Mouse (Mus musculus): ENCODE measurements around the gene Mmp11. TPM values are rescaled to one million over a fixed set of nuclear protein-coding genes. Genes with fewer than 3 reads are reported as not detected.
A peak's percentile ranks its signal among the peaks of the same experiment; 100 is the strongest.

Mmp11 gene
- 0.79 and 18.0 TPM in 2 replicates for total RNA-seq (2017)

DNA sequence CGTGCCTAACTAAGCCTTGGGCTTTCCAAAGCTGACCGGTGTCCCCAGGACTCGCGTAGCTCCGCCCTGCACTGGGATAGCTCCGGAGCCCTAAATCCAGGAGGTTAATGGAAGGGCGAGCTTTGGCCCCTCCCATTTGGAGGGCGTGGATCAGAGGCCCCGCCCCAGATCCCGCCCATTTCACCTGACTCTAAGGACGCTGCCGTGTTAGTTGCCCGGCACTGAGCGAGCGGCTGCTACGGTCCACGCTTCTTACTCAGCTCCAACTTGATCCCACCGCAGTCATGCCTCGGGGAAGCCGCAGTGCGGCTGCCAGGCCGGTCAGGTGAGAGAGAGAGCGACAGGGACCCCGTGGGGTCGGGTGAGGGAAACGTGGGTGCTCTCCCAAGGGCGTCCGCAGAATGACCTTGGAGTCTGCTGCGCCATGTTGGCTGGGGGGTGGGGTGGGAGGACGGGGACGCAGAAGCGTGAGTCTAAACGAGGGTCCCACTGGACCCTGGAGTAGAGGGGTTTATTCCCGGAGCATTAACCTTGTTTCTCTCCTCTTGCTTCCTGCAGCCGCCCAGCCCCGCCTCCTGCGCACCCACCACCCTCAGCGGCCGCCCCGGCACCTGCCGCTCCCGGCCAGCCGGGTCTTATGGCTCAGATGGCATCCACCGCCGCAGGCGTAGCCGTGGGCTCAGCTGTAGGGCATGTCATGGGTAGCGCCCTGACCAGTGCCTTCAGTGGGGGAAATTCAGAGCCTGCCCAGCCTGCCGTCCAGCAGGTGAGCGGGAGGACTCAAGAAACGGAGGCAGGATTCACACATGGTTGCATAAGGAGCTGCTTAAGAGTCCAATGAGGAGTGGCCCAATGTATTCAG, at the start of gene Mmp11:
TSS of gene Mmp11 (minus strand) at position 817 of the 862 bp plus-strand sequence.
- ATAC-seq (replicated peaks in 1 of 2; ENCODE audit: insufficient read depth in 1 of 2, low FRiP score in 2 of 2, low TSS enrichment in 1 of 2, low read depth in 1 of 2, poor library complexity in 2 of 2, severe bottlenecking in 2 of 2): peak; percentile 82 to 90

DNA sequence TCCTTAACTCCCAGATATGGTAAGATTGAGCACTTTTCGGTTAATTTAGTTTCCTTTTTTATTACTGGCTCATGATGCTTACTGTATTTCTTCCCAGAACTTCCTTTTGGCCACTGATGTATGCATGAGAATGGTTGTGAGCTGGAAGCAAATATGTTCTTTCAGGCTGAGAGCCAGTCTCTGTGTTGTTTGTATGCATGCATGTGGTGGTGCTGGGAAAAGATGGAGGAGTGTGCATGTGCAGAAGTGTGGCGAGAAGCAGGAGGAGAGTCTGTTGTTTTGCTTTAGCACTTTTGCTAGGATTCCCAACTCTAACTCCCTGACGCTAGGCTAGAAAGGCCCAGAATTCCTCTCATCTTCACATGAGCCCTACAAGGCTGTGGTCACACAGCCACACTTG, 43.1 kb upstream of the Mmp11 start:
- no peak for ATAC-seq (replicated peaks in 1 of 2; ENCODE audit: insufficient read depth in 1 of 2, low FRiP score in 2 of 2, low TSS enrichment in 1 of 2, low read depth in 1 of 2, poor library complexity in 2 of 2, severe bottlenecking in 2 of 2)

DNA sequence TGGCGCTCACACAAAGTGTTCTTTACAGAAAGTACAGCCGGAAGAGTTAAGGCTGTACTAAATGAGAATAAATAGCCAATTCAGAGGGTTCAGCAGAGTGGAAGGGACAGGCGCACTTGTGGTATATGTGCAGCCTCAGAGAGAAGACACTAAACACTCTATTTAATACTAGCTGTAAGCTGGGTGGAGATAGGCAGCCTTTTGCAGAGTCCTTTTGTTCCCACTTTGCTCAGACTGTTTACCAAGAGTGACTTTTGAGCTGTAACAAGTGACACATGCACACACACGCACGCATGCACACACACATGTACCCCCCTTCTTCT, 42.5 kb upstream of the Mmp11 start:
- no peak for ATAC-seq (replicated peaks in 1 of 2; ENCODE audit: insufficient read depth in 1 of 2, low FRiP score in 2 of 2, low TSS enrichment in 1 of 2, low read depth in 1 of 2, poor library complexity in 2 of 2, severe bottlenecking in 2 of 2)

DNA sequence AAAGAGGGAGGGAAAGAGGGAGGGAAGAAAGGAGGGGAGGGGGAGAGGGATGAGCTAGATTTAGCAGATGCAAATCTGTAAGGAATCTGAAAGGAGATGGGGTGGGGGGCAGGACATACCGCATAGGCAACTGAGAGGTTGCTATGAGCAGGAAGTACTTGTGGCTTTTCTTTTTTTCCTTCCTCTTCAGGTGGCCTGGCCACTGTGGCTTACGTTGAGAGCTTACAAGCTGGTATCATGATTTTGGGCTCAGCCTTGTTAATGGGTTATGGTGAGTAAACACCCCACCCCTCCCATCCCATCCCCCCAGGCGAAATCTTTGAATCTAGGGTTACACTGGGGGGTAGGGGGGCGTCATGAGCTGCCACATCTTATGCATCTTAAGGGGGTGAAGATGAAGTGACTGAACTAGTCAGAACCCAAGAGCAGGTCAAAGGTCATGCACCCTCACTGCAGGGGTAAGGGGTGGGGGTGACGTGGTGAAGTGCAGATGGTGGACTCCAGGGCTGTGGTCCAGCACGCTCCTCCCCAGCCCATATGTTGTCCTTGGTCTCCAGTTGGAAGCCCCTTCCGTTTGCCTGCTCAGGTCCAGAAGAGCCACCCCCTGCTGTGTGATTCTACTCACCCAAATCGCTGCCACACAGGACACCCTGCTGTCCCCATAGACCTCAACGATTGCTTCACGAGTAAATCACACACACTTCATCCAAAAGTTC, 42.0 kb upstream of the Mmp11 start:
- peak; percentile 92 to 93 for ATAC-seq (replicated peaks in 1 of 2; ENCODE audit: insufficient read depth in 1 of 2, low FRiP score in 2 of 2, low TSS enrichment in 1 of 2, low read depth in 1 of 2, poor library complexity in 2 of 2, severe bottlenecking in 2 of 2)

DNA sequence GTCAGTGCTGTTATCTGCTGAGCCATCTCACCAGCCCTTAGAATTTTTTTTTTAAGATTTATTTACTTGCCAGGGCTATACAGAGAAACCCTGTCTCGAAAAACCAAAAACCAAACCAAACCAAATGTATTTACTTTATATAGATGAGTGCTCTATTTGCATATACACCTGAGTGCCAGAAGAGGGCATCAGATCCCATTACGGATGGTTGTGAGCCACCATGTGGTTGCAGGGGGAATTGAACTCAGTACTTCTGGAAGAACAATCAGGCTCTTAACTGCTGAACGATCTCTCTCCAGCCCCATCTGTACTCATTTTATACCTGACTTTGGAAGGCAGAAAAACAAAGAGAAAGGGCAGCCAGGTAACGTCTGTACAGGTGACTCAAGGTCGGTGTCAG, 38.9 kb upstream of the Mmp11 start:
- ATAC-seq (replicated peaks in 1 of 2; ENCODE audit: insufficient read depth in 1 of 2, low FRiP score in 2 of 2, low TSS enrichment in 1 of 2, low read depth in 1 of 2, poor library complexity in 2 of 2, severe bottlenecking in 2 of 2): no peak

DNA sequence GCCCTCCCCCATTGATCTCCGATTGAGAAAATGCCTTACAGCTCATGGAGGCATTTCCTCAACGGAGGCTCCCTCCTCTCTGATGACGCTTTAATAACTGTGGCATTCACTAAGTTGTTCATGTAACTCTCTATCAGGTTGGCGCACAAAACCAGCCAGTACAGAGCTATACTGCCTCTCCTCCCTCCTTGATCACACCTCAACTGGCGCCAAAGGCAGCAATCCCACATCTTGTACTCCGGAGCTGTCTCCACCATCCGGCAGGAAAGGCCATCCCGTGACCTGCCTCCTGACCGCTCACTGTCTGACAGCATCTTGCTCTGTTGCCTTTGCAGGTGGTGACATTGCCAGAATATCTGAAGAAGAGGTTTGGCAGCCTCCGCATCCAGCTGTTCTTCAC, 37.5 kb upstream of the Mmp11 start:
- no peak for ATAC-seq (replicated peaks in 1 of 2; ENCODE audit: insufficient read depth in 1 of 2, low FRiP score in 2 of 2, low TSS enrichment in 1 of 2, low read depth in 1 of 2, poor library complexity in 2 of 2, severe bottlenecking in 2 of 2)

DNA sequence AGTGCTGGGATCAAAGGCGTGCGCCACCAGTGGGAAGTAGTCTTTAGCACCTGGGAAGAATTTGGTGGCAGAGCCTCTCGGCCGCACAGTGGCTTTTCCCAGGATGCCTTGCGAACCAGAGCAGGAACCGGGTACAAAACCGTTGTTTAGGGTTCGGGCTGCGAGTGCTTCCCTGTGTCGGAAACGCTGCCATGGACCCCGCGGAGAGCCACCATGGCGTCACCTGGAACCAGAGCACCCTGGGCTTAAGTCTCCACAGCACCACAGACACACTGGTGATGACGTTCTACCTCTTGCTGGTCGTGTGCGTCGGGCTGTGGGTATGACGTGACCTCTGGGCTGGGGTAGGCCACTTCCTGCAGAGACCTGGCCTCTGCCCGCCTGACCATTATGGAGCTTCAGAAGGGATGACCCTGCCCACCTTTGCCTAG, 18.1 kb upstream of the Mmp11 start, which contains the start of gene Gm5134:
TSS of gene Gm5134 (plus strand) at position 134 of the 431 bp plus-strand sequence.
- peak; percentile 34 to 42; a peak in 3 of 4 replicates for ATAC-seq (replicated peaks in 1 of 2; ENCODE audit: insufficient read depth in 1 of 2, low FRiP score in 2 of 2, low TSS enrichment in 1 of 2, low read depth in 1 of 2, poor library complexity in 2 of 2, severe bottlenecking in 2 of 2)

DNA sequence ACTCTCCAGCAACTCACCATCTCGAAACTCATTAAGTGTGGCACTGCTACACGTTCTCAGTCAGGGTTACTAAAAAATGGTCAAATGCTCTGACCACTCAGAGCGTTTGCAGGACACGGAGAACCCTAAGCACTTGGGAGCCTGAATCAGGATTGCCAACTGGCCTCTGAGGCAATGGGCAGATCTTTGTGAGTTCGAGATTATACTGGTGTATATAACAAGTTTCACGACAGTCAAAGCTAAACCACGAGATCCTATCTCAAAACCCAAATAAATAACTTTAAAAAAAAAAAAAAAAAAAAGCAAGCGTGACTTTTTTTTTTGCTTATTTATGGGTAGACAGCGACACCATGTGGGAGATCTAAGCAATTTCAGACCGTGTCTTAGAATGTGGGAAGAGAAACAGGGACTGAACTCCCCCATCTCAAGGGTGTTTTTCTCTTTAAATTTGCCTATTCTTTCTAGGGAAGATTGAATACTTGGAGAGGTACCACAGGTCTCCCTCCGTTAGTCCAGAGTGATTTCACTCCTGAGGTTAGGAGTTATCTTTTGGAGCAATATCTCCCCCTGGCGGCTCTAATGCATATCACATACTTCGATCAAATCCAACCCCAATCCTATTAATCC, 15.2 kb upstream of the Mmp11 start:
- ATAC-seq (replicated peaks in 1 of 2; ENCODE audit: insufficient read depth in 1 of 2, low FRiP score in 2 of 2, low TSS enrichment in 1 of 2, low read depth in 1 of 2, poor library complexity in 2 of 2, severe bottlenecking in 2 of 2): peak; percentile 36 to 38; a peak in 2 of 4 replicates

DNA sequence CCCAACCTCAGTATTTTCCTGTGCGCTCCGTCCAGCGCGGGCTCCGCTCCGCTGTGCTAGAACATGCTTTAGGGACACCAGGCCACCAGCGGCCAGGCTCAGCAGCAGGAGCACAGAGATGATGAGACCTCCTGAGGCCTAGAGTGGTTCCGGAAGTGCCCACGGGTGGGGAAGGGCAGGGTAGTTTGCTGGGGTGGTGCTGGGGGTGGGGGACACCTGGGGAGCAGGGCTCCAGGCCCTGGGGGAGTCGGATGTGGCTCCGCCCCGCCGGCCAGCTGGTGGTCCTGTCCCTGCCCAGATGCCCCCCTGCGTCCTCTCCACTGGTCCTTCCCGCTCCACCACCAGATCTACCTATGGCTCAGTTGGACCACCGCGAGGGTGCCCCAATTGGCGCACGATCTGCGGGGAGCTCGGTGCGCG, 14.5 kb upstream of the Mmp11 start:
- no peak for ATAC-seq (replicated peaks in 1 of 2; ENCODE audit: insufficient read depth in 1 of 2, low FRiP score in 2 of 2, low TSS enrichment in 1 of 2, low read depth in 1 of 2, poor library complexity in 2 of 2, severe bottlenecking in 2 of 2)

DNA sequence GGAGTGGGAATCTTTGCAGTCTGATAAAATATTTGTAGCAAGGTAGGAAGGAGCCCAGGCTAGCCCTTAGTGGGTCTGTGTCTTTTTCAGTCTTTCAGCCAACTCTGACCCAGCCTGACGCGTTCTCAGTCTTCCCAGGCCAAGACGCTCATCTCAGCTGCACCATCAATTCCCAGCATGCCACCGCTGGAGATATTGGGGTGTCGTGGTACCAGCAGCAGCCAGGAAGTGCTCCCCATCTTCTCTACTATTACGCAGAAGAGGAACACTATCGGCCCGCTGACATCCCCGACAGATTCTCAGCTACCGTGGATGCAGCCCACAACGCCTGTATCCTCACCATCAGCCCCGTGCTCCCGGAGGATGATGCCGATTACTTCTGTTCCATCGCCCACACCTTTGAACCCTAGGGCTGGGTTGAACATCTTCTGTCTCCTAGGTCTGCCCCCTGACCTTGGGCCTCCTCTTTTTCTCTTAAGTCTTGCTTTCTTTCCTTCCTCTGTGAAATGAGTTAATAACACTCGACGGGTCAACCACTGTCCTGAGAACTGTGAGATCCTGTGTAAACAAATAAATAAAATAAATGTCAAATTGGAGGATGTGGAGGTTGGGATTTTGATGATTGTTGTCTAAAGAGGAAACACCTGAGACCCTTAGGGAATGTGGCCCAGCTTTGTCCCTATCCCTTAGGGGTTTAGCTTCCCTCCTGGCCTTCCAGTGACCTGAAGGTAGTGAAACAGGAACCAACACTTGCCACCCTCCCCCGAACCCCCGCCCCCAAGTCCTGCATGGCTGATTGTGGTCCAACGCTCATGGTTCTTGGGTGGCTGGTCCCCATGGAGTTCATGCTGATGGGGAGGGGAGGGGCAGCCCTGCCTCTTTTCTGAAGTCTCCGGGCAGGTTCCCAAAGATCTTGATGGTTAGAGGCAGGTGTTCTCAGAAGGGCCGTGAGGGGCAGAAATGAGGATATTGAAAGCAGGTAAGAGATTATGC, 13.1 kb upstream of the Mmp11 start:
- ATAC-seq (replicated peaks in 1 of 2; ENCODE audit: insufficient read depth in 1 of 2, low FRiP score in 2 of 2, low TSS enrichment in 1 of 2, low read depth in 1 of 2, poor library complexity in 2 of 2, severe bottlenecking in 2 of 2): no peak

DNA sequence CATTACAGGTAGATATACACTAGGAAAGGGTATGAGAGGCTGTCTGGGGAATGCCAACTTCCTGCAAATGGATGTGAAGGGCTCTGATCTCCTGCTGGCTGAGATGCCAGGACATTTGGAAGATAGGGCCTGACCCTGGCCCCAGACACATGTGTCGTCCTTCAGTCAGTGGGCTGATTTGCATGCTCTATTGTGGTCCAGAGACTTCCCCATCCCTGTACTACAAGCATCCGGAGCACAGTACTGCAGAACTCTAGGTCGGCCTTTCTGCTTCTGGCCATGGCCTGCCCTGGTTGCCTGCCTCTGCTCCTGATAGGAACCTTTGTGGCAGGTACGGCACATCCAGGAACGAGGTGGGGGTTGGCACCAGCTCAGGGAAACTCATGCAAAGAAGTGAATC, 11.8 kb upstream of the Mmp11 start:
- ATAC-seq (replicated peaks in 1 of 2; ENCODE audit: insufficient read depth in 1 of 2, low FRiP score in 2 of 2, low TSS enrichment in 1 of 2, low read depth in 1 of 2, poor library complexity in 2 of 2, severe bottlenecking in 2 of 2): no peak

DNA sequence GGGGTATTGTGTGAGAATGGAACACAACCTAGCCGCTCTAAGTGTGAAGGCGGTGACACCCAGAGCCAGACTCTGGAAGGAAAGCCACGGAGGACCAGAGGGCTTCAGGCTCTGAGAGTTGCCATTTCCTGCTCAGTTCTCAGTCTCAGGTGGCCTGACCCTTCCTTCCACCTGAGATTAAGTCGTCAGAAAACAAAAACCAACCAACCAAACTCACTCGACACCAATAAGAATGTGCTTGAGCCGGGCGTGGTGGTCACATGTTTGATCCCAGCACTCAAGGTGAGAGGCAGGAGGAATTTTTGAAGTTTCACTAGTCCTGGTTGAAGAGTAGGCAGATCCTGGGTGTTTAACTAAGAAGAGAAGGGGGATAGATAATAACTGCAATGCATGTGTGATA, 9.6 kb upstream of the Mmp11 start:
- ATAC-seq (replicated peaks in 1 of 2; ENCODE audit: insufficient read depth in 1 of 2, low FRiP score in 2 of 2, low TSS enrichment in 1 of 2, low read depth in 1 of 2, poor library complexity in 2 of 2, severe bottlenecking in 2 of 2): no peak

DNA sequence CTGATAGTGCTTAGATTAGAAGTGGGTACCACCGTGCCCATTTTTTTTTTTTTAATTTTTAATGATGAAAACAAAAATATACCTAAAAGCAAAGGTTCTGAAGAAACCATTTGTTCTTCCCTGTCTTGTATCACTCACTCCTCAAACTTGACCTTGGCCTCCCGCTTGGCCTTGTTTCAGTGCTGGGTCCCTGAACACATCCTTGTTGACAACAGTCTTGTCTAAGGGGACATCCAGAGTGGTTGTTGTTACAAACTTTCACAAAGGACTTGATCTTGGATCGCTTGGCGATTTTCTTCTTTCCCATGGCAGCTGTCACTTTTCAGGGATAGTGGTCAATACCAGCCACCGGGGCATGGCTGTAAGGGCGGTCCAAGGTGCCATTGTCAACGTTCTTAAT, 8.9 kb upstream of the Mmp11 start:
- ATAC-seq (replicated peaks in 1 of 2; ENCODE audit: insufficient read depth in 1 of 2, low FRiP score in 2 of 2, low TSS enrichment in 1 of 2, low read depth in 1 of 2, poor library complexity in 2 of 2, severe bottlenecking in 2 of 2): no peak

DNA sequence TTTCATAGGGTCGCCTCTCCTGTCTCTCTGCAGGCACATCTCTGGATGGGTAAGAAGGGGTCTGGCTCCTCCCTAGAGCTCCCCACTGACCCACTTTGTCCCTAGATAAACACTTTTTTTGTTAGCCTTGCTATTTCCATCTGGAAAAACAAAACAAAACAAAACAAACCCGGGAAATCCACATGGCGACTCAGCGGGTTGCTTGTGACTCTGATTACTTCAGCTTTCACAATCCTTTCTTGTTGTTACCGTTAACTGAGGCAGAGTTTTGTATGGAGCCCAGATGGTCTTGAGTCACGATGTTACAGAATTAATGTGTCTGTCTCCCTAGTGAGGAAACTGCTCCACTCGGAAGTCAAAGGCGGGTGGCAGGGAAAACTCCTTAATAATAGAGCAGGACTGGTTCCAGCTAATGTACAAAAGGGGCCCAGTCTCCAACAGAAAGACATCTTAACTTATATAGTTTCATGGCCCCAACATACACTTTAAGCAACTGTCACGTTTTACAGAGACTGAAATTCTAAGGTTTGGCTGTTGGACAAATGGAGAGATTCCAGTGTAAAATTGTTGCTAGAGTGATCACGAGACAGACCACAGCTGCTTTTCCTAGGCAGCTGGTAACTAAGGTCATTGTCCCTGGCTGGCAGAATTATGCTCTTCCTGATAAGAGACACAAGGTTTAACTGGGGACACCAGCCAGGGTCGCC, 7.9 kb upstream of the Mmp11 start:
- no peak for ATAC-seq (replicated peaks in 1 of 2; ENCODE audit: insufficient read depth in 1 of 2, low FRiP score in 2 of 2, low TSS enrichment in 1 of 2, low read depth in 1 of 2, poor library complexity in 2 of 2, severe bottlenecking in 2 of 2)

DNA sequence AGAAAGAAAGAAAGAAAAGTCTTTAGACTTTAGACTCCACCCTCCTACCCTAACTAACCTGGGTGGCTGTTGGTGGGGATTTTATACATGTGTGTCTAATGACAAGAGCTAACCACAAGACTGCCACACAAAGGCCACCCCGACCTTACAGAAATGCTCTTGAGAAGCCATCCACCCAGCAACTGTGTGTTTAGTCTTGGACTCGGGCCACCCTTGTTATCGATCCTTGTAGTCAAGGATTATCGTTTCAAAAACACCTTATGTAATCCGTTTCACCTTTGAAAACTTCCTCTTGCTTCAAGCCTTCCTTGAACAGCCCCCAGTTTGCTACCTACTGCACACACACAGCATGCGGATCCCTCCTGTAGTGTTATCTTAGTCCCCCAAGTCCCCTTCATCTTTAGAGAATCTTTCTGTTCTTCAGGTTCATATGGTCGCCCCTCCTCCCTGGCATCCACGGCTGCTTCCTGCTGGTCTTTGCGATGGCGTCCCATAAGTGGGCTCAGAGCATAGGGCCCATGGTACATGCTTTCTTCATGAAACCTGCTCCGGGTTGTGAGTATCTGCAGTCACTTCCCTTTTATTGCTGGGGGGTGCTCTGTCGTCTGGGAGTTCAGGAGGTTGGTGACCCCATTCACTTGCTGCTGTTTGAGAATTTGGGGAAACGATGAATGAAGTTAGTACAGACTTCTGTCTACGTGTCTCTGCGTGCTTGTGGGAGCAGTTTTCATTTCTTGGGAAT, 6.6 kb upstream of the Mmp11 start, which contains the start of gene Vpreb3:
TSS of gene Vpreb3 (plus strand) at position 322 of the 742 bp plus-strand sequence.
- ATAC-seq (replicated peaks in 1 of 2; ENCODE audit: insufficient read depth in 1 of 2, low FRiP score in 2 of 2, low TSS enrichment in 1 of 2, low read depth in 1 of 2, poor library complexity in 2 of 2, severe bottlenecking in 2 of 2): peak in 1 of 2 experiments; percentile 42; a peak in 1 of 4 replicates
